Mouse (Mus musculus) lung, postnatal 0 days (tissue): ENCODE measurements around the gene Uhmk1.

Source experiments
- CTCF ChIP-seq: IDR thresholded peaks from 2 replicates; pipeline ENCODE4 v1.5.1; 2016; ENCODE audit warnings: antibody characterized with exemption, mild to moderate bottlenecking
- EP300 ChIP-seq: IDR thresholded peaks from 2 replicates; pipeline ENCODE4 v1.6.1; 2016; ENCODE audit warnings: antibody characterized with exemption, mild to moderate bottlenecking, control low read depth

GRCm38 (mm10) chr1:170191925-170192324 is 23.3 kb downstream of the Uhmk1 start:
- TF ChIP-seq CTCF: no peak
- TF ChIP-seq EP300: no peak
